Mouse (Mus musculus): ENCODE data around the gene Med27. TPM values are rescaled to one million over a fixed set of nuclear protein-coding genes. Genes with fewer than 3 reads are reported as not detected.

Gene Med27
- polyA plus RNA-seq, 1 experiment: 49.8 TPM

DNA sequence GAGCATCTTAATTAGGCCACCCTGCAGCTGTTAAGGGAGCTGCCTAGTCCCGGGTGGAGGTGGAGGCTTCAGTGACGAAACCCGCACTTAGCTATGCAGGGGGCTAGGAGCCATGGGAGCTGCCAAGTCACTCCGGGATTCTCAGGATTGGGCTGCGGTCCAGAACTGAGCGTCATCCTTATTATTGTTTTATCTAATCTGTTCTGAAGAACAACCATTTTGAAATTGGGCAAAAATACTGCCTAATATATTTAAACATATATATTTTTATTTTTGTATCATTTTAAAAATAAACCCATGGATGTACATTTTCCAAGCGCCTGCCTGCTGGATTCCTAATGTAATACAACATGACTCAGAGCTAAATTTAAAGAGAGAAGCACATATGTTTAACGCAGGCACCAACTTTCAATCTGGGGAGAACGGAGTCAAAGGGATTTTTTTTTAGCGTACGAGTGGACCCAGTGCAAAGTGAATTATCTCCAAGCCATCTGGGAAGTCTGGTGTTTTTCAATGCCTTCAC lies 26.3 kb upstream of the Med27 start:
- no peak for TF ChIP-seq MAX (IDR thresholded peaks at IDR 0.05)
- TF ChIP-seq USF1 (IDR thresholded peaks at IDR 0.05; ENCODE audit: low read depth): no peak
- no peak for TF ChIP-seq MYOG (IDR thresholded peaks at IDR 0.05; ENCODE audit: control insufficient read depth, extremely low read depth, insufficient read length)
- TF ChIP-seq CTCF (IDR thresholded peaks at IDR 0.05; ENCODE audit: control insufficient read depth, insufficient read depth, insufficient read length): no peak
- TF ChIP-seq CEBPB (IDR thresholded peaks at IDR 0.05; ENCODE audit: low read depth): no peak
- TF ChIP-seq FOSL1 (IDR thresholded peaks at IDR 0.05; ENCODE audit: insufficient read depth, low read length, poor library complexity, severe bottlenecking): no peak
- TF ChIP-seq MYOD1 (IDR thresholded peaks at IDR 0.05; ENCODE audit: control insufficient read depth, insufficient read length, low read depth): no peak

DNA sequence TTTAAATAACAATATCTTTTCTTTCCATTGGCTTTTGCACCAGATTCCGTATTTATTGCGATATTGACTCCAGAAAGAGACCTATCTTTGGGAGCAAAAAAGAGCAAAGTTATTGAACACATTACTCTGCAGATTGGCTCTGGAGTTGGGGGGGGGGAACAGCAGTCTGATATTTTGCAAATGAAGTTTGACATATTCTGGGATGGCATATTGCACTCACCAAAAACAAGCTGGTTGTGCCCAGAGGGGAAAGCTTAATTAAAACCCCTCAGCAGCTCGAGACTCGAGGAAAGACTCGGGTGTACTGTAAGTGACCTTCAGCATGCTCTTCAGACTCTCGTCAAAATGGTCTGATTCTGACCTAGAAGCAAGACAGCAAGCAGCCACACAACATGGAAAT lies 25.8 kb upstream of the Med27 start:
- Histone ChIP-seq H3K36me3 (ENCODE audit: control insufficient read depth, insufficient read depth) (no peaks in the 10 kb centered on the region), H3K4me3 (ENCODE audit: insufficient read depth, poor library complexity, severe bottlenecking) (no peak overlapping the region), H3ac (ENCODE audit: control insufficient read depth, insufficient read length, low read depth) (no peak overlapping the region), H3K27me3 (ENCODE audit: control insufficient read depth, insufficient read depth, insufficient read length) (peaks cover 11% of the 10 kb centered on the region), H3K79me3 (ENCODE audit: low read depth) (no peaks in the 10 kb centered on the region), H3K79me2 (ENCODE audit: control insufficient read depth, insufficient read depth) (no peaks in the 10 kb centered on the region)
- no peak for TF ChIP-seq CTCF (IDR thresholded peaks at IDR 0.05; ENCODE audit: control insufficient read depth, insufficient read depth, insufficient read length)
- TF ChIP-seq FOSL1 (IDR thresholded peaks at IDR 0.05; ENCODE audit: insufficient read depth, low read length, poor library complexity, severe bottlenecking): no peak
- no peak for TF ChIP-seq MYOD1 (IDR thresholded peaks at IDR 0.05; ENCODE audit: control insufficient read depth, insufficient read length, low read depth)
- no peak for TF ChIP-seq MYOG (IDR thresholded peaks at IDR 0.05; ENCODE audit: control insufficient read depth, extremely low read depth, insufficient read length)
- TF ChIP-seq CEBPB (IDR thresholded peaks at IDR 0.05; ENCODE audit: low read depth): no peak
- TF ChIP-seq USF1 (IDR thresholded peaks at IDR 0.05; ENCODE audit: low read depth): no peak
- TF ChIP-seq MAX (IDR thresholded peaks at IDR 0.05): no peak

More for the DNA sequence above, 26.3 kb upstream of the Med27 start:
- Histone ChIP-seq H3ac (ENCODE audit: control insufficient read depth, insufficient read length, low read depth) (no peak overlapping the region), H3K36me3 (ENCODE audit: control insufficient read depth, insufficient read depth) (no peaks in the 10 kb centered on the region), H3K27me3 (ENCODE audit: control insufficient read depth, insufficient read depth, insufficient read length) (peaks cover 11% of the 10 kb centered on the region), H3K4me3 (ENCODE audit: insufficient read depth, poor library complexity, severe bottlenecking) (no peak overlapping the region), H3K79me3 (ENCODE audit: low read depth) (no peaks in the 10 kb centered on the region), H3K79me2 (ENCODE audit: control insufficient read depth, insufficient read depth) (no peaks in the 10 kb centered on the region)

DNA sequence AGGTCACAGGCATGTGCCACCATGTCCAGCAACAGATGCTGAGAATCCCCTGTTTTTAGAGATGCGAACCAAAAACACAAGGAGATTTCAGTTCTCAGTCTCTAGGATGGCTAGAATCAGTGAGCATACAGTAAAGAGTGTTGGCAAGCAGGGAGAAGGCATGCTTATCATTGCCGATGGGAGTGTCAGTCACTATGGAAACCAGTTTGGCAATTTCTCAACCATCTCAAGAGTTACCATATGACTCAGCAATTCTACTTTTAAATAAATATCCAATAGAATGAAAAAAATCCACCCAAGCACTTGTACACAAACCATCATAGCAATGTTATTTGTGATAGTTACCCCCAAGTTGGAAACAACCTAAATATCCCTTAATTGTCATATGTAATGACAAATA lies 22.2 kb upstream of the Med27 start:
- H3K79me2 ChIP-seq (ENCODE audit: control insufficient read depth, insufficient read depth): no peaks in the 10 kb centered on the region
- peaks cover 14% of the 10 kb centered on the region for H3K27me3 ChIP-seq (ENCODE audit: control insufficient read depth, insufficient read depth, insufficient read length)
- H3K4me3 ChIP-seq (ENCODE audit: insufficient read depth, poor library complexity, severe bottlenecking): no peak overlapping the region
- H3K36me3 ChIP-seq (ENCODE audit: control insufficient read depth, insufficient read depth): no peaks in the 10 kb centered on the region
- no peaks in the 10 kb centered on the region for H3K79me3 ChIP-seq (ENCODE audit: low read depth)
- no peak overlapping the region for H3ac ChIP-seq (ENCODE audit: control insufficient read depth, insufficient read length, low read depth)
- TF ChIP-seq MYOD1 (IDR thresholded peaks at IDR 0.05; ENCODE audit: control insufficient read depth, insufficient read length, low read depth): no peak
- no peak for TF ChIP-seq MAX (IDR thresholded peaks at IDR 0.05)
- no peak for TF ChIP-seq CTCF (IDR thresholded peaks at IDR 0.05; ENCODE audit: control insufficient read depth, insufficient read depth, insufficient read length)
- no peak for TF ChIP-seq USF1 (IDR thresholded peaks at IDR 0.05; ENCODE audit: low read depth)
- no peak for TF ChIP-seq MYOG (IDR thresholded peaks at IDR 0.05; ENCODE audit: control insufficient read depth, extremely low read depth, insufficient read length)
- TF ChIP-seq FOSL1 (IDR thresholded peaks at IDR 0.05; ENCODE audit: insufficient read depth, low read length, poor library complexity, severe bottlenecking): no peak
- TF ChIP-seq CEBPB (IDR thresholded peaks at IDR 0.05; ENCODE audit: low read depth): no peak

DNA sequence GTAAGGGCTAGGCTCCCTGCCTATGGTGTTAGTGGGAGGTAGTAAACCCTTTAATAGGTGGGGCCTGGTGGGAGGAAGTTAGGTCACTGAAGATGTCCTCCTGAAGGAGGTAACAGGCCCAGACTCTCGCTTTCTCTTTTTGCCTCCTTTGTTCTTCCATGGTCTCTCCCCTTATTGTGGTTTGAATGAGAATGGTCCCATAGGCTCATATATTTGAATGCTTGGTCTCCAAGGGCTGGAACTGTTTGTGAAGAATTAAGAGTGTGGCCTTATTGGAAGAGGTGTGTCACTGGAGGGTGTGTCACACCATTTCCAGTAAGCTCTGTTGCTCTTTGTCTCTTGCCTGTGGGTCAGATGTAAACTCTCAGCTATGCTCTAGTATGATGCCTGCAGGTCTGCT lies 16.1 kb upstream of the Med27 start:
- H3K4me3 ChIP-seq (ENCODE audit: insufficient read depth, poor library complexity, severe bottlenecking): no peak overlapping the region
- TF ChIP-seq MYOG (IDR thresholded peaks at IDR 0.05; ENCODE audit: control insufficient read depth, extremely low read depth, insufficient read length) (no peak), USF1 (IDR thresholded peaks at IDR 0.05; ENCODE audit: low read depth) (no peak), MYOD1 (IDR thresholded peaks at IDR 0.05; ENCODE audit: control insufficient read depth, insufficient read length, low read depth) (no peak), CEBPB (IDR thresholded peaks at IDR 0.05; ENCODE audit: low read depth) (no peak), MAX (IDR thresholded peaks at IDR 0.05) (no peak), CTCF (IDR thresholded peaks at IDR 0.05; ENCODE audit: control insufficient read depth, insufficient read depth, insufficient read length) (no peak), FOSL1 (IDR thresholded peaks at IDR 0.05; ENCODE audit: insufficient read depth, low read length, poor library complexity, severe bottlenecking) (no peak)
- no peak overlapping the region for H3ac ChIP-seq (ENCODE audit: control insufficient read depth, insufficient read length, low read depth)
- no peaks in the 10 kb centered on the region for H3K79me3 ChIP-seq (ENCODE audit: low read depth)
- no peaks in the 10 kb centered on the region for H3K36me3 ChIP-seq (ENCODE audit: control insufficient read depth, insufficient read depth)
- no peaks in the 10 kb centered on the region for H3K79me2 ChIP-seq (ENCODE audit: control insufficient read depth, insufficient read depth)
- peaks cover 12% of the 10 kb centered on the region for H3K27me3 ChIP-seq (ENCODE audit: control insufficient read depth, insufficient read depth, insufficient read length)

DNA sequence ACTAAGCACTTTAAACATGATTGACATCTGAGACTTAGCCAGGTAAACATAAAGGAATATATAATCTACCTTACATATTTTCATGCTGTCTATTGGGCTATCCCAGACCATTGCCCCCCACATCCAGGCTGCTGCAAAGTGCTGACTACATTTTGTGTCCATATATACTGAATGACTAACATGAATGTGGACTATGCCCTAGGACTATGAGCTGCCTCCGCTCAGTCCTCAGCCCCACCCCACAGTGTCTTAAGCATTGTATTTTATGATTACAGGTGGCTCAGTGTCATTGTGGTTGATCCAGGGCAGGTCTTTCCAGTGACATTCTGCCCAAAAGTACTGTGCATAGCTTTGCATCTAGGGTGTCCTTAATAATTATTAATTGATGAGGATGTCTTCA lies 8.2 kb upstream of the Med27 start:
- H3K79me3 ChIP-seq (ENCODE audit: low read depth): no peaks in the 10 kb centered on the region
- H3K36me3 ChIP-seq (ENCODE audit: control insufficient read depth, insufficient read depth): no peaks in the 10 kb centered on the region
- H3K79me2 ChIP-seq (ENCODE audit: control insufficient read depth, insufficient read depth): no peaks in the 10 kb centered on the region
- no peak overlapping the region for H3K4me3 ChIP-seq (ENCODE audit: insufficient read depth, poor library complexity, severe bottlenecking)
- no peak overlapping the region for H3ac ChIP-seq (ENCODE audit: control insufficient read depth, insufficient read length, low read depth)
- peaks cover 29% of the 10 kb centered on the region for H3K27me3 ChIP-seq (ENCODE audit: control insufficient read depth, insufficient read depth, insufficient read length)
- TF ChIP-seq USF1 (IDR thresholded peaks at IDR 0.05; ENCODE audit: low read depth): no peak
- no peak for TF ChIP-seq CEBPB (IDR thresholded peaks at IDR 0.05; ENCODE audit: low read depth)
- TF ChIP-seq MAX (IDR thresholded peaks at IDR 0.05): no peak
- no peak for TF ChIP-seq FOSL1 (IDR thresholded peaks at IDR 0.05; ENCODE audit: insufficient read depth, low read length, poor library complexity, severe bottlenecking)
- TF ChIP-seq MYOG (IDR thresholded peaks at IDR 0.05; ENCODE audit: control insufficient read depth, extremely low read depth, insufficient read length): no peak
- TF ChIP-seq CTCF (IDR thresholded peaks at IDR 0.05; ENCODE audit: control insufficient read depth, insufficient read depth, insufficient read length): no peak
- no peak for TF ChIP-seq MYOD1 (IDR thresholded peaks at IDR 0.05; ENCODE audit: control insufficient read depth, insufficient read length, low read depth)
